Mouse (Mus musculus): Measurements from ENCODE around the gene Tnfrsf1b.

- TF ChIP-seq RCOR1 (conservative IDR thresholded peaks at IDR 0.05; ENCODE audit: low read depth, low read length) (no peak), CTCF (conservative IDR thresholded peaks at IDR 0.05 in 1 of 2, IDR thresholded peaks at IDR 0.05 in 1 of 2; ENCODE audit: low read depth in 2 of 2, low read length in 2 of 2) (no peak), MAX (IDR thresholded peaks at IDR 0.05; ENCODE audit: low read length) (no peak), RAD21 (IDR thresholded peaks at IDR 0.05; ENCODE audit: low read depth, low read length) (no peak)
Measured at GRCm38 (mm10) chr4:145267631-145268110, 21.0 kb upstream of the Tnfrsf1b start.
